Mouse (Mus musculus): Measurements from ENCODE around the gene Cpvl. TPM values are rescaled to one million over a fixed set of nuclear protein-coding genes. Genes with fewer than 3 reads are reported as not detected.
A peak's percentile ranks its signal among the peaks of the same experiment; 100 is the strongest.

The Cpvl gene
- polyA plus RNA-seq, 2 experiments: 0.20 to 0.21 TPM

GRCm38 (mm10) chr6:53983820-53984219 is 5.3 kb upstream of the Cpvl start:
- Histone ChIP-seq H3K4me2 (replicated peaks; ENCODE audit: low read depth, low read length, severe bottlenecking) (no peak overlapping the region), H3K9ac (ENCODE audit: low read depth, low read length, severe bottlenecking) (no peak overlapping the region), H3K27me3 (ENCODE audit: control insufficient read depth, insufficient read depth, low read length) (no peaks in the 10 kb centered on the region), H3K36me3 (ENCODE audit: control insufficient read depth, insufficient read depth, low read length) (no peaks in the 10 kb centered on the region), H3K9me3 (ENCODE audit: control insufficient read depth, low read length) (no peaks in the 10 kb centered on the region), H3K4me3 (replicated peaks; ENCODE audit: low read length) (no peak overlapping the region), H3K4me1 (ENCODE audit: control insufficient read depth, insufficient read depth, low read length) (no peaks in the 10 kb centered on the region), H3K27ac (replicated peaks; ENCODE audit: low read depth, low read length) (no peak overlapping the region)
- TF ChIP-seq POLR2A (IDR thresholded peaks at IDR 0.05; ENCODE audit: borderline replicate concordance, extremely low read depth, insufficient read depth, insufficient read length): no peak
- no peak for DNase-seq (ENCODE audit: low spot score)
- no peak for ATAC-seq (ENCODE audit: low FRiP score, low read depth)
- 72% methylated on average over 6 of the region's 6 CpGs for WGBS

GRCm38 (mm10) chr6:53982612-53983011 is 4.1 kb upstream of the Cpvl start:
- Histone ChIP-seq H3K4me1 (ENCODE audit: control insufficient read depth, insufficient read depth, low read length) (no peaks in the 10 kb centered on the region), H3K4me3 (replicated peaks; ENCODE audit: low read length) (no peak overlapping the region), H3K9ac (ENCODE audit: low read depth, low read length, severe bottlenecking) (no peak overlapping the region), H3K27me3 (ENCODE audit: control insufficient read depth, insufficient read depth, low read length) (no peaks in the 10 kb centered on the region), H3K9me3 (ENCODE audit: control insufficient read depth, low read length) (no peaks in the 10 kb centered on the region), H3K27ac (replicated peaks; ENCODE audit: low read depth, low read length) (no peak overlapping the region), H3K4me2 (replicated peaks; ENCODE audit: low read depth, low read length, severe bottlenecking) (no peak overlapping the region), H3K36me3 (ENCODE audit: control insufficient read depth, insufficient read depth, low read length) (no peaks in the 10 kb centered on the region)
- no peak for ATAC-seq (ENCODE audit: low FRiP score, low read depth)
- TF ChIP-seq POLR2A (IDR thresholded peaks at IDR 0.05; ENCODE audit: borderline replicate concordance, extremely low read depth, insufficient read depth, insufficient read length): no peak
- 25% methylated on average over 4 of the region's 4 CpGs for WGBS
- peak; percentile 60 for DNase-seq (ENCODE audit: low spot score)

- H3K4me3 ChIP-seq (replicated peaks; ENCODE audit: low read length): no peak overlapping the region
- no peaks in the 10 kb centered on the region for H3K36me3 ChIP-seq (ENCODE audit: control insufficient read depth, insufficient read depth, low read length)
- no peaks in the 10 kb centered on the region for H3K4me1 ChIP-seq (ENCODE audit: control insufficient read depth, insufficient read depth, low read length)
- H3K9me3 ChIP-seq (ENCODE audit: control insufficient read depth, low read length): no peaks in the 10 kb centered on the region
- no peak for DNase-seq (ENCODE audit: low spot score)
- no peak overlapping the region for H3K27ac ChIP-seq (replicated peaks; ENCODE audit: low read depth, low read length)
- no peaks in the 10 kb centered on the region for H3K27me3 ChIP-seq (ENCODE audit: control insufficient read depth, insufficient read depth, low read length)
- ATAC-seq (ENCODE audit: low FRiP score, low read depth): no peak
- 49% methylated on average over 9 of the region's 9 CpGs for WGBS
- no peak for TF ChIP-seq POLR2A (IDR thresholded peaks at IDR 0.05; ENCODE audit: borderline replicate concordance, extremely low read depth, insufficient read depth, insufficient read length)
- H3K4me2 ChIP-seq (replicated peaks; ENCODE audit: low read depth, low read length, severe bottlenecking): no peak overlapping the region
- H3K9ac ChIP-seq (ENCODE audit: low read depth, low read length, severe bottlenecking): no peak overlapping the region
Measured at GRCm38 (mm10) chr6:53982047-53982600, 3.7 kb upstream of the Cpvl start.

- H3K27ac ChIP-seq (replicated peaks; ENCODE audit: low read depth, low read length): no peak overlapping the region
- no peak for ATAC-seq (ENCODE audit: low FRiP score, low read depth)
- 85% methylated on average over 15 of the region's 15 CpGs for WGBS
Measured at GRCm38 (mm10) chr6:53980817-53981480, 2.5 kb upstream of the Cpvl start.

GRCm38 (mm10) chr6:53974040-53974439 is 4.4 kb downstream of the Cpvl start:
- no peaks in the 10 kb centered on the region; the same call in 1 of the 2 replicates for H3K4me1 ChIP-seq (ENCODE audit: control insufficient read depth, insufficient read depth, low read length)
- H3K4me2 ChIP-seq (replicated peaks; ENCODE audit: low read depth, low read length, severe bottlenecking): no peak overlapping the region
- 61% methylated on average over 1 of the region's 1 CpGs for WGBS
- no peak for ATAC-seq (ENCODE audit: low FRiP score, low read depth)
- no peaks in the 10 kb centered on the region for H3K27me3 ChIP-seq (ENCODE audit: control insufficient read depth, insufficient read depth, low read length)
- H3K9ac ChIP-seq (ENCODE audit: low read depth, low read length, severe bottlenecking): no peak overlapping the region
- no peaks in the 10 kb centered on the region for H3K36me3 ChIP-seq (ENCODE audit: control insufficient read depth, insufficient read depth, low read length)
- TF ChIP-seq POLR2A (IDR thresholded peaks at IDR 0.05; ENCODE audit: borderline replicate concordance, extremely low read depth, insufficient read depth, insufficient read length): no peak
- H3K27ac ChIP-seq (replicated peaks; ENCODE audit: low read depth, low read length): no peak overlapping the region
- no peaks in the 10 kb centered on the region for H3K9me3 ChIP-seq (ENCODE audit: control insufficient read depth, low read length)
- no peak for DNase-seq (ENCODE audit: low spot score)
- H3K4me3 ChIP-seq (replicated peaks; ENCODE audit: low read length): no peak overlapping the region

More at GRCm38 (mm10) chr6:53980817-53981480, 2.5 kb upstream of the Cpvl start:
- Histone ChIP-seq H3K9ac (ENCODE audit: low read depth, low read length, severe bottlenecking) (no peak overlapping the region), H3K36me3 (ENCODE audit: control insufficient read depth, insufficient read depth, low read length) (no peaks in the 10 kb centered on the region), H3K9me3 (ENCODE audit: control insufficient read depth, low read length) (no peaks in the 10 kb centered on the region), H3K27me3 (ENCODE audit: control insufficient read depth, insufficient read depth, low read length) (no peaks in the 10 kb centered on the region), H3K4me2 (replicated peaks; ENCODE audit: low read depth, low read length, severe bottlenecking) (no peak overlapping the region), H3K4me3 (replicated peaks; ENCODE audit: low read length) (no peak overlapping the region), H3K4me1 (ENCODE audit: control insufficient read depth, insufficient read depth, low read length) (no peaks in the 10 kb centered on the region)
- no peak for TF ChIP-seq POLR2A (IDR thresholded peaks at IDR 0.05; ENCODE audit: borderline replicate concordance, extremely low read depth, insufficient read depth, insufficient read length)
- DNase-seq (ENCODE audit: low spot score): no peak
